Mouse (Mus musculus) E14TG2a.4 (cell line): ENCODE results near the gene Vegfa.

Experiments used
- CTCF ChIP-seq: conservative IDR thresholded peaks from 2 replicates; pipeline ENCODE4 v1.5.1; 2014; ENCODE audit warnings: low read length
- NANOG ChIP-seq: IDR thresholded peaks from 2 replicates; pipeline ENCODE4 v1.6.1; 2014; ENCODE audit warnings: borderline replicate concordance, low read length, mixed read lengths
- POU5F1 ChIP-seq: IDR thresholded peaks from 2 replicates; pipeline ENCODE4 v1.6.1; 2014; ENCODE audit warnings: low read length, borderline replicate concordance

GRCm38 (mm10) chr17:46033607-46034006 lies 1.4 kb upstream of the Vegfa start:
- TF ChIP-seq CTCF, result no peak
- TF ChIP-seq NANOG, result no peak
- TF ChIP-seq POU5F1, result no peak
